8 mouse cellular contexts compared by ENCODE assay signal in genomic region chr1:93174399-93174798, GRCm38 (mm10). TPM values are rescaled to one million over a fixed set of nuclear protein-coding genes. Genes with fewer than 3 reads are reported as not detected.
DNase-seq lines count a peak whose midpoint lies in the region; ATAC-seq and TF ChIP-seq lines count a peak whose summit lies in the region.

No protein-coding gene starts in this region.

- TF ChIP-seq CTCF in bone marrow macrophage, adult 2 months (IDR thresholded peaks at IDR 0.05; ENCODE audit: low read depth, low read length), result peak; percentile 97
- peak; percentile 92 for TF ChIP-seq CTCF in embryonic fibroblast, embryonic 13.5 days (IDR thresholded peaks at IDR 0.05; ENCODE audit: borderline replicate concordance, insufficient read depth, low read length)

- H3K9me3 ChIP-seq in heart, embryonic 10.5 days, result no peaks in the 10 kb centered on the region
- no peaks in the 10 kb centered on the region for H3K9me3 ChIP-seq in kidney, embryonic 15.5 days (replicated peaks)
- no peaks in the 10 kb centered on the region for H3K9me3 ChIP-seq in limb, embryonic 15.5 days

- no peak overlapping the region for H3K27ac ChIP-seq in bone marrow macrophage, adult 2 months (ENCODE audit: insufficient read depth, low read depth, low read length)
- peak overlapping the region; percentile 45 for H3K27ac ChIP-seq in embryonic fibroblast, embryonic 13.5 days (ENCODE audit: insufficient read depth, low read length)
- H3K27ac ChIP-seq in heart, embryonic 10.5 days, result no peak overlapping the region
- no peak overlapping the region for H3K27ac ChIP-seq in kidney, embryonic 15.5 days
- no peak overlapping the region for H3K27ac ChIP-seq in limb, embryonic 15.5 days

- no peak for TF ChIP-seq POLR2A in bone marrow macrophage, adult 2 months (IDR thresholded peaks at IDR 0.05; ENCODE audit: borderline replicate concordance, low read depth, low read length)
- TF ChIP-seq POLR2A in embryonic fibroblast, embryonic 13.5 days (IDR thresholded peaks at IDR 0.05; ENCODE audit: low read depth, low read length), result no peak

- H3K36me3 ChIP-seq in heart, embryonic 10.5 days, result no peaks in the 10 kb centered on the region
- H3K36me3 ChIP-seq in kidney, embryonic 15.5 days, result no peaks in the 10 kb centered on the region
- H3K36me3 ChIP-seq in limb, embryonic 15.5 days, result no peaks in the 10 kb centered on the region

- peak; percentile 82 for DNase-seq in B cell, adult 2 months
- DNase-seq in heart, embryonic 10.5 days (ENCODE audit: low spot score), result peak; percentile 94
- DNase-seq in spleen, postnatal 36 days (ENCODE audit: low spot score in 2 of 2), result peak; percentile 8 to 33

- WGBS in heart, embryonic 10.5 days, result 2% methylated on average over 4 of the region's 4 CpGs
- under 1% methylated on average over 4 of the region's 4 CpGs for WGBS in kidney, embryonic 15.5 days
- WGBS in limb, embryonic 15.5 days, result under 1% methylated on average over 4 of the region's 4 CpGs

- H3K27me3 ChIP-seq in heart, embryonic 10.5 days (ENCODE audit: insufficient read depth, poor library complexity, severe bottlenecking), result peaks cover 91% of the 10 kb centered on the region
- H3K27me3 ChIP-seq in kidney, embryonic 15.5 days, result peaks cover 5% of the 10 kb centered on the region; the same call in 1 of the 2 replicates
- H3K27me3 ChIP-seq in limb, embryonic 15.5 days, result no peaks in the 10 kb centered on the region

- H3K4me1 ChIP-seq in bone marrow macrophage, adult 2 months (ENCODE audit: control insufficient read depth, insufficient read depth, low read length), result no peaks in the 10 kb centered on the region
- H3K4me1 ChIP-seq in embryonic fibroblast, embryonic 13.5 days (ENCODE audit: control insufficient read depth, insufficient read depth, low read length), result peaks cover 16% of the 10 kb centered on the region
- H3K4me1 ChIP-seq in heart, embryonic 10.5 days, result peaks cover 29% of the 10 kb centered on the region
- H3K4me1 ChIP-seq in kidney, embryonic 15.5 days, result peaks cover 31% of the 10 kb centered on the region
- H3K4me1 ChIP-seq in limb, embryonic 15.5 days, result peaks cover 41% of the 10 kb centered on the region

- no peak overlapping the region for H3K4me3 ChIP-seq in bone marrow macrophage, adult 2 months (ENCODE audit: insufficient read depth, low read length)
- H3K4me3 ChIP-seq in embryonic fibroblast, embryonic 13.5 days (ENCODE audit: insufficient read depth, low read length), result no peak overlapping the region
- no peak overlapping the region for H3K4me3 ChIP-seq in heart, embryonic 10.5 days
- H3K4me3 ChIP-seq in kidney, embryonic 15.5 days (replicated peaks), result no peak overlapping the region
- H3K4me3 ChIP-seq in limb, embryonic 15.5 days, result no peak overlapping the region

- H3K4me2 ChIP-seq in kidney, embryonic 15.5 days, result no peak overlapping the region
- no peak overlapping the region for H3K4me2 ChIP-seq in limb, embryonic 15.5 days

- no peak overlapping the region for H3K9ac ChIP-seq in kidney, embryonic 15.5 days
- no peak overlapping the region for H3K9ac ChIP-seq in limb, embryonic 15.5 days

- ATAC-seq in kidney, embryonic 15.5 days (replicated peaks; ENCODE audit: low FRiP score), result peak; percentile 49
- peak; percentile 37; the same call in 1 of the 2 replicates for ATAC-seq in limb, embryonic 15.5 days (ENCODE audit: insufficient number of reproducible peaks, low FRiP score, low TSS enrichment, low read depth)
- ATAC-seq in monocyte, adult 5-6 weeks (replicated peaks; ENCODE audit: insufficient number of reproducible peaks, low FRiP score, low TSS enrichment, poor library complexity, severe bottlenecking), result peak; percentile 55

RNA-seq across cellular contexts. Expression of gene Crocc2, which starts 5.9 kb away (rescaled TPM):
- polyA plus RNA-seq in bone marrow macrophage, adult 2 months (2012; ENCODE audit: insufficient read depth, insufficient read length, missing spikeins), result not detected in 2 replicates
- 0.20 and 0.32 TPM in 2 replicates for polyA plus RNA-seq in embryonic fibroblast, embryonic 13.5 days (2011; ENCODE audit: insufficient read length, low read depth, missing spikeins)
- polyA plus RNA-seq in heart, embryonic 10.5 days (2016; fragmentation: Nextera tagmentation; extraction: Ambion mirVana), result 0.14 and 0.30 TPM in 2 replicates
- polyA plus RNA-seq in kidney, embryonic 15.5 days (2015; fragmentation: Nextera tagmentation; extraction: Ambion mirVana), result 0.19 and 0.25 TPM in 2 replicates
- polyA plus RNA-seq in limb, embryonic 15.5 days (2015; fragmentation: Nextera tagmentation; extraction: Ambion mirVana), result 0.23 and 0.24 TPM in 2 replicates
- not detected in 3 replicates for total RNA-seq in monocyte, adult 5-6 weeks (2017)

RNA-seq across cellular contexts. Expression of gene 2310007B03Rik, which starts 13.7 kb away (rescaled TPM):
- polyA plus RNA-seq in bone marrow macrophage, adult 2 months (2012; ENCODE audit: insufficient read depth, insufficient read length, missing spikeins), result not detected in 2 replicates
- polyA plus RNA-seq in embryonic fibroblast, embryonic 13.5 days (2011; ENCODE audit: insufficient read length, low read depth, missing spikeins), result not detected in 2 replicates
- polyA plus RNA-seq in heart, embryonic 10.5 days (2016; fragmentation: Nextera tagmentation; extraction: Ambion mirVana), result 0.06 and 0.30 TPM in 2 replicates
- 1.2 and 1.4 TPM in 2 replicates for polyA plus RNA-seq in kidney, embryonic 15.5 days (2015; fragmentation: Nextera tagmentation; extraction: Ambion mirVana)
- polyA plus RNA-seq in limb, embryonic 15.5 days (2015; fragmentation: Nextera tagmentation; extraction: Ambion mirVana), result 27.6 and 28.8 TPM in 2 replicates
- not detected in 3 replicates for total RNA-seq in monocyte, adult 5-6 weeks (2017)

RNA-seq across cellular contexts. Expression of gene Agxt, which starts 39.4 kb away (rescaled TPM):
- not detected in 2 replicates for polyA plus RNA-seq in bone marrow macrophage, adult 2 months (2012; ENCODE audit: insufficient read depth, insufficient read length, missing spikeins)
- polyA plus RNA-seq in embryonic fibroblast, embryonic 13.5 days (2011; ENCODE audit: insufficient read length, low read depth, missing spikeins), result not detected in 2 replicates
- polyA plus RNA-seq in heart, embryonic 10.5 days (2016; fragmentation: Nextera tagmentation; extraction: Ambion mirVana), result 0.50 TPM in 1 of 2 replicates, not detected in the other
- 0.38 TPM in 1 of 2 replicates, not detected in the other for polyA plus RNA-seq in kidney, embryonic 15.5 days (2015; fragmentation: Nextera tagmentation; extraction: Ambion mirVana)
- not detected in 2 replicates for polyA plus RNA-seq in limb, embryonic 15.5 days (2015; fragmentation: Nextera tagmentation; extraction: Ambion mirVana)
- total RNA-seq in monocyte, adult 5-6 weeks (2017), result not detected in 3 replicates

Comparison
In these comparisons a context has a peak if more than half of its experiments do, and no peak if none do; other contexts are left out.
1. DNase-seq: peak in every context shown above with its lines; median percentile 94 in heart, embryonic 10.5 days; 82 in B cell, adult 2 months; 20 in spleen, postnatal 36 days.
2. RNA of gene 2310007B03Rik, which starts 13.7 kb away (polyA plus RNA-seq): 27.6 to 28.8 TPM in limb, embryonic 15.5 days; 1.2 to 1.4 TPM in kidney, embryonic 15.5 days, 0.06 to 0.30 TPM in heart, embryonic 10.5 days, not detected in bone marrow macrophage, adult 2 months and not detected in embryonic fibroblast, embryonic 13.5 days; every median in the first group is over 10 times any median in the second.
3. Peak in every context shown above with its lines, with median percentiles within 50 percentile points of each other: ATAC-seq.